Mouse (Mus musculus) CD8-positive naive resting alpha-beta T cell, adult 2 months (primary cell): ENCODE measurements around the gene Gtf2ird2.

Experiments used
- DNase-seq, 2 experiments: peaks; one replicate each; pipeline ENCODE4 v3.0.0; 2022; ENCODE audit warnings: low read depth in 2 of 2, low spot score in 2 of 2

Gtf2ird2 gene

DNA sequence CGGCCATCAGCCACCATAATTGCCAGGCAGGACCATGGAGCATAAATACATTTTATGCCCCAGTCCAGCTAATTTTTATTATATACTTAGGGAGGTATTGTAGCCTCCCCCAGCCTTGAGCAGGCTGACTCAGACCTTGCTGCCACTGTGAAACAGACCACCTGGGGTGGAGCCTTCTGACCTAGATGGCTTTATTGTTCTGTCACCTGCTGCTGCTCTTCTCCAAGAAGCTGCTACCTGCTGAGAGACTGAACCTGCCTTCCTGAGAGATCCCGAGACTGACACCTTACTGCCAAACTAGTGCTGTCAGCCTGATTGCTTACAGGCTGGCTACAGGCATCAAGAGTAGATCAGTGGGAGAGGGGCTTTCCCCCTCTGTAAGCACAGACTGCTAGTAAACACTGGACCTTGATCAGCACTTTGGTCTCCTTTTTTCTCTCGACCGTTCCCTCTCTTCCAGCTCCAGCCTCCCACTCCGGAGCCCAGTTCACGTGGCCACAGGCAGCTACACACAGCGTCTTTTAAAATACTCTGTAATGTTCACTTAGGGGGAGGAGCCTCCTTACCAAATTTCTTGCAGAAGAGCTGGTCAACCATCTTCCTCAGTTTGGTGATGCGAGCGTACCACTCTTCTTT, 76.3 kb downstream of the Gtf2ird2 start:
- DNase-seq: no peak

DNA sequence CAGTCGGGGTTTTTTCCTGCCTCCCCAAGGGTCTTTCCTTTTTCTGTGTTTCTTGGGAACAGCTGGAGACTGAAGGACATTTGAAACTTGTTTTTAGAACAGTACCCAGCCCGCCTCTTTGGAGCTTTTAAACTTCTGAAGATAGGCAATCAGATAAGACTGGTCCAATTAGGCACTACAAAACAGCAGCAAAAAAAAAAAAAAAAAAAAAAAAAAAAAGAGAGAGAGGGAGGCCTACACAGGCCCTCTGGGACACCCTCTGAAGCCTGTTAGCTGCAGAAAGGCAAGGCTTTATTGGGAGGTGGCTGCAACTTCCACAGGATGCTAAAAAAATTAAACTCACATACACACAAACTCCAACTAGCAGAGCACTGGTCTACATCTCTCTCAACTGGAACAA, 82.1 kb downstream of the Gtf2ird2 start:
- no peak for DNase-seq

GRCm38 (mm10) chr5:134266404-134266803, 82.6 kb downstream of the Gtf2ird2 start:
- DNase-seq: peak; percentile 87 to 91

GRCm38 (mm10) chr5:134268751-134269150, 84.9 kb downstream of the Gtf2ird2 start:
- no peak for DNase-seq

DNA sequence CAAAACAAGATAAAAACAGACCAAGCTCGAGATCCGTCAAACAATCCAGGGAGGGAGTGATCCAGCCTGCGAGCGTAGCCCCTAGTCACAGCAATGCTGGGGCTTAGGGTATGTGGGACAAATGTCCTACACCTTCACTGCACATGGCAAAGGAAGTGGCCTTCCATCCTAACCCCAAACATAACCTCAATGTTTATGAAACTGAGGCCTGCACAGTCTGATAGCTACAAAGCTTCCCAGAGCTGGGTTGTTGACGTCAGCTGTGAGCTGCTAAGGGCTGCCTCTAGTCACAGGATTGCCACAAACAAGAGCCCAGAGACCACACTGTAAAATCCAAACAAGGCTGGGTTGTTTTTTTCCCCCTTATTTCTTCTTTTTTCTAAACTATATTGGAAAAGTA, 85.9 kb downstream of the Gtf2ird2 start:
- peak; percentile 79 to 80 for DNase-seq

GRCm38 (mm10) chr5:134270566-134270965, 86.7 kb downstream of the Gtf2ird2 start:
- DNase-seq: no peak

DNA sequence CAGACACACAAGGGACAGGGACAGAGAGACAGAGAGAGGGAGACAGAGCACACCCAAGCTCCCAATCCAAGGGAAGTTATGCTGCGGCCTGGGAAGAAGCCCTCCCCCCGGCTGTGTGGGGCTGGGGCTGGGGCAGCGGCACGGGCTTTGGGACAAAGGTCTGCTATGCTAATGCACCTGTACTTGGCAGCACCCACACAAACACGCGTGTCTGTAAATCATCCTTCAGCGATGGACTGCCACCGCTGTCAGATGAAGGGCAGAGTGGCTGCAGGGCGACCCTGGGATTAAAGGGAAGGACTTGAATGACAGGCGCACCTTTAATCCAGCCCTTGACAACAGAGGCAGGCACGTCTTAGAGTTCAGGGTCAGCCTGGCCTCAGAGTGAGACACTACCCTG, 87.6 kb downstream of the Gtf2ird2 start:
- DNase-seq: no peak

- no peak for DNase-seq
These were observed 88.9 kb downstream of the Gtf2ird2 start for GRCm38 (mm10) chr5:134272761-134273160.

GRCm38 (mm10) chr5:134273761-134274160, 89.9 kb downstream of the Gtf2ird2 start:
- no peak for DNase-seq
